Mouse (Mus musculus) c-Kit-negative CD71-positive TER-119-positive erythroid progenitor cells, embryonic 14.5 days (primary cell): ENCODE measurements around the gene Nr1h4.

ENCODE experiments used
- DNase-seq: peaks from one replicate; pipeline ENCODE4 v3.0.0-alpha.2; 2013; ENCODE audit warnings: low read depth, low spot score

Nr1h4 gene

GRCm38 (mm10) chr10:89482142-89482681 is 51.2 kb downstream of the Nr1h4 start:
- no peak for DNase-seq

GRCm38 (mm10) chr10:89481638-89482037 is 51.7 kb downstream of the Nr1h4 start:
- DNase-seq, result no peak

- DNase-seq, result no peak
These were observed 54.6 kb downstream of the Nr1h4 start for GRCm38 (mm10) chr10:89478766-89479165.

GRCm38 (mm10) chr10:89470596-89471353 is 62.6 kb downstream of the Nr1h4 start:
- DNase-seq, result no peak

GRCm38 (mm10) chr10:89464760-89465405 is 68.5 kb downstream of the Nr1h4 start:
- no peak for DNase-seq

- no peak for DNase-seq
These were observed 70.5 kb downstream of the Nr1h4 start for GRCm38 (mm10) chr10:89462890-89463289.

- DNase-seq, result peak; percentile 40
These were observed 71.4 kb downstream of the Nr1h4 start for GRCm38 (mm10) chr10:89461856-89462507.

- DNase-seq, result no peak
These were observed 72.4 kb downstream of the Nr1h4 start for GRCm38 (mm10) chr10:89460972-89461371.

- DNase-seq, result no peak
These were observed 74.6 kb downstream of the Nr1h4 start for GRCm38 (mm10) chr10:89458770-89459169.

- no peak for DNase-seq
These were observed 79.6 kb downstream of the Nr1h4 start for GRCm38 (mm10) chr10:89453794-89454193.

- DNase-seq, result no peak
These were observed 80.2 kb downstream of the Nr1h4 start for GRCm38 (mm10) chr10:89453068-89453641.

GRCm38 (mm10) chr10:89450411-89450810 is 83.0 kb downstream of the Nr1h4 start:
- no peak for DNase-seq

- DNase-seq, result no peak
These were observed 89.0 kb downstream of the Nr1h4 start for GRCm38 (mm10) chr10:89444381-89444780.

- peak; percentile 81 for DNase-seq
These were observed 89.7 kb downstream of the Nr1h4 start, which contains the start of gene Gas2l3 for GRCm38 (mm10) chr10:89443623-89444151. TSS of gene Gas2l3 (minus strand) at chr10:89443967.

- DNase-seq, result peak; percentile 25
These were observed 90.2 kb downstream of the Nr1h4 start for GRCm38 (mm10) chr10:89443115-89443622.

- peak; percentile 31 for DNase-seq
These were observed 90.7 kb downstream of the Nr1h4 start for GRCm38 (mm10) chr10:89442640-89443039.

- DNase-seq, result no peak
These were observed 91.4 kb downstream of the Nr1h4 start for GRCm38 (mm10) chr10:89441961-89442360.

GRCm38 (mm10) chr10:89439380-89439779 is 94.0 kb downstream of the Nr1h4 start:
- DNase-seq, result no peak

GRCm38 (mm10) chr10:89437996-89438395 is 95.4 kb downstream of the Nr1h4 start:
- no peak for DNase-seq

GRCm38 (mm10) chr10:89437472-89437871 is 95.9 kb downstream of the Nr1h4 start:
- DNase-seq, result no peak

- DNase-seq, result no peak
These were observed 97.5 kb downstream of the Nr1h4 start for GRCm38 (mm10) chr10:89435920-89436319.
